Mouse (Mus musculus): ENCODE results near the gene Ptgis. TPM values are rescaled to one million over a fixed set of nuclear protein-coding genes. Genes with fewer than 3 reads are reported as not detected.

Ptgis gene
- total RNA-seq, 2 experiments from 2014 or later: 11.2 to 13.0 TPM

DNA sequence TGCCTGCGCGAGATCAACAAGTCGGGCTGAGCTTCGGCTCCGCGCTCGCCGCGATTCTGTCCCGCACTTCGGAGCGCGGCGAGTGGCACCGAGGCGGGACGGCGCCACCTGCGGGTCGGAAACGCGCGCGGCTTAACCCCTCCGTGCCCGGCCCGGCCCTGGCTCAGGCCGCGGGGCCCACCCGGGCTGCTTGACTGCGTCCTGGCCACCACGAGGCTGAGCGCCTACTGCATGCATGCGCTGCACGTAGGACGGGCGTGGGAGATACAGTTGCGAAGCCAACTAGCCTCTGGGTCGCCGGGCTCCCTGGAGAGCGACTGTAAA lies 50.4 kb downstream of the Ptgis start, which contains the start of gene Kcnb1:
TSS of gene Kcnb1 (minus strand) at position 80 of the 324 bp plus-strand sequence.
- peak; percentile 65 to 83 for DNase-seq

DNA sequence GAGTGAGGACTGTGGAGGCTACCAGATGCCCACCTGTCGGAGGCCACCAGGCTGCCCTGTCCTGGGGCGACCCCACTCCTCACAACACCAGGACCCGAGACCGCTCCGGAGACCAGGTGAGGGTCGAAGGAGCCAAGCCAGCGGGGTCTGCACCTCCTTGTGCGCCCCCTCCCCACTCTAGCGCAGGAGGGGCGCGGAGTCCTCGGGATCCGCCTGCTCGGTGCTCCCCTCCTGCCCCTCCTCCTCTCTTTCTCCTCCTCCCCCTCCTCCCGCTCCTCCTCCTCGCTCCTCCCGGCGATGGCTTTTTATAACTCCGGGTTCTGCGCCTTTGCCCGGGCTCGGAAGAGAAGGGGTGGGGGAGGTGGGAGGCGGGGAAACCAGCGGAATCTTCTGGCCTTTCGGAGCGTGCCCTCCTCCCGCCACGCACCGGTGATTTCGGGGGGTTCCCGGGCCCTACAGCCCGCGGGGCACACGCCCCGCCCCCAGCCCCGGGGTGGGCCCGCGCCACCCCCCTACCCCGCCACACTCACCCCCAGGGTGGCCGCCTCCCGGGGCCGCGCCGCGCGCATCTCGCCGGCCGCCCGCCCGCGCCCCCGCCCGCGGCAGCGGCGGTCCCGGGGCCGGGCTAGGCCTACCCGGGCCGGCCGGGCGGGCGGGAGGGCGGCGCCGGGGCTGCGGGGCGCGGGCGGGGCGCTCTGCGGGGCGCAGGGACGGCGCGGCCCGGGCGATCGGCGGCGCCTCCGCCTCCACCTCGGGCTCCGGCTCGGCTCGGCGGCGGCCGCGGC lies 50.9 kb downstream of the Ptgis start:
- peak; percentile 71 for DNase-seq

GRCm38 (mm10) chr2:167188315-167189207 lies 51.8 kb downstream of the Ptgis start:
- DNase-seq: peak; percentile 87 to 94

DNA sequence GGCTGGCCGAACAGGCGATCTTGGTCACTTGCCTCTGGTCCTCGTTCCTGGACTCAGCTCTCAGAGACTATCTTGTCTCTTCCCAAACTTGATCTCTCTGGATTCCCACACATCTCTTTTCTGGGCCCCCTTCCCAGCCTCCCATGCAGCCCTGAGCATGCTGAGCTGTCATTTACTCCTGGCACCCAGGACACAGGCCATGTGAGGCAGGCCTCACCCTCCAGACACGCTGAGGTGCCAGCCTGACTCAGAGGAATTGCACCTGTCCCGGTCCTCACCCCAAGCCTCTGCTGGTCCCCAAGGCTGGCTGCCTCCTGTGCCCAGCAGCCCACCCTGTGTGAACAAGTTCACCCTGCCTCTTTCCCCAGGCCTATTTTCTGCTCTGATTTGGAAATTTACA lies 53.3 kb downstream of the Ptgis start:
- no peak for DNase-seq

DNA sequence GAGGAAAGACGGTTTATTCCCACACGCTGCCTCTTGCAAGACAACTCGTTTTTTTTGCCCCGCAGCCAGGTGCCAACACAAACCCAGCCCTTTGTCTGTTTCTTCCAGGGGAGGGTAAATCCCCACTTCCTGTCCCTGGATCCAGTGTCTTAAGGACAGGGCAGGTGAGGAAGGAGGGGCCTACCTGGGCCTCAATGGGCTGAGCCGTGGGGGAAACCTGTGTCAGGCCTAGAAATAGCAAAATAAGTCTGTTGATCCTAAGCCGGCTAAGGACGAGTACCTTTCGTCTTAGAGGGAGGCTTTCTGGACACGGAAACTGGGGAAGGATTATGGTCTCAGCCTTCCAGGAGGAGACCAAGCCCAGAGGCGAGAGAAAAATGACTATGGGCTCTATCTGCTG lies 53.9 kb downstream of the Ptgis start:
- DNase-seq: no peak

- no peak for DNase-seq
These were observed 54.4 kb downstream of the Ptgis start for GRCm38 (mm10) chr2:167186003-167186402.

GRCm38 (mm10) chr2:167185432-167185831 lies 55.0 kb downstream of the Ptgis start:
- DNase-seq: no peak

DNA sequence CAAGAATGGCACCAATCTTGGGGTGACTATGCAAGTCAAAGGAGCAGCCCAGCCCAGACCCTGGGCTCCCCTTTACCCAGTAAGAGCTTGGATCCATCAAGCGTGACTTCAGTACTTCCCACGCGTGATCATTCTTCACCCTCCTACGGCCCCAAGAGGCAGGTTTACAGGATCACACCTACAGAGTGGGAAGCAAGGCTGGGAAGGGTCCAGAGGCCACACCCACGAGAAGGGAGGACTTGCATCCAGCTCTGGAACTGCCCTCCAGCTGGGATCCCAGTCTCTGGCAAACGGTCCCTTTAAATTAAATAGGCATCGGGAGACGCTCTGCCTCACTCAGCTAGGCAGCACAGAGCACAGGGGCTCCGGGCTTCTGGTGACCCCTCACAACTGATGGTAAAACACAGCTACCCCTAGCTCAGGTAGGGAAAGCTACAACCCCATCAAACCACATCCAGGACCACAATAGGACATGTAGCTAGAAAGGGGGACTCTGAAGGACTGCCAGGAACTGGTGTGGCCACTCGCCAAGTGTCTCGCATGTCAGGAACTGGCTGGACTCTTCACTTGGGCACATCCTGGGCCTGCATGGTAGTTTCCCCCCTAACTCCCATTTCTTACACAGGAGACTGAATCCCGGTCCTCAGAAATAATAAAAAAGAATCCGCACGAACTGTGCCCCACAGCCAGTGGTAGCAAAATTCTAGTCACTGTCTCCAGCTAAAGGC lies 58.6 kb downstream of the Ptgis start:
- no peak for DNase-seq

GRCm38 (mm10) chr2:167181096-167181495 lies 59.3 kb downstream of the Ptgis start:
- DNase-seq: no peak

DNA sequence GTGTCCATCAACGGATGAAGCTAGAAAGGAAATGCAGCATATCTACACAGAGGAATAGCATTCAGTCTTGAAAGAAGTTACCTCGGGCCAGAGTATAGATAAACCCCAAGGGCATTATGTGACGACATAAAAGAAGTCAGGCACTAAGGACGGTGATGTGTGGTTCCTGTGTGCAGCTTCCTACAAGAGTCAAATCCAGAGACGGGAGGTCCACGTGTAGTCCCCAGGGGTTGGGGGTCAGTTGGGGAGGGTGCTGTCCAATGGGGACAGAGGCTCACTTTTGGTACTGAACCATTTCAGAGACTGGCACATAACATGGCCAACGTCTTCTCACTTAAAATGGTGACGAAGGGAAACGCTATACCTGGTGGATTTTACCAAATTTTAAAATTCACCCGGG lies 61.1 kb downstream of the Ptgis start:
- DNase-seq: no peak

DNA sequence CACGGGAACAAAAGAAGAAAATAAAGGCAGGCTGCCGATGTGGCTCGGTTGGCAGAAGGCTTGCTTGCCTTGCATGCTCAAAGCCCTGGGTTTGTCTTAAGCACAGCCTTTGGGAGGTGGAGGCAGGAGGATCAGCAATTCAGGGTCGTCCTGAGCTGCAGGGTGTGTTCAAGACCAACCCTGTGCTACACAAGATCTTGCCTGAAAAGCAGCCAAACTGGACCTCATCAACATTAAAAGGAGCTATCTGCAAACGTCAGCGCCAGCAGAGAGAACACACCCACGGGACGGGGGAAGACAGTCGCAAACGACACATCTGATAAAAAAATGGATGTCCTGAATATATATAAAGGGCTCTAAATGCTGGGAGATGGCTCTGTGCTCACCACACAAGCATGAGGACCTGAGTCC lies 63.2 kb downstream of the Ptgis start:
- no peak for DNase-seq

DNA sequence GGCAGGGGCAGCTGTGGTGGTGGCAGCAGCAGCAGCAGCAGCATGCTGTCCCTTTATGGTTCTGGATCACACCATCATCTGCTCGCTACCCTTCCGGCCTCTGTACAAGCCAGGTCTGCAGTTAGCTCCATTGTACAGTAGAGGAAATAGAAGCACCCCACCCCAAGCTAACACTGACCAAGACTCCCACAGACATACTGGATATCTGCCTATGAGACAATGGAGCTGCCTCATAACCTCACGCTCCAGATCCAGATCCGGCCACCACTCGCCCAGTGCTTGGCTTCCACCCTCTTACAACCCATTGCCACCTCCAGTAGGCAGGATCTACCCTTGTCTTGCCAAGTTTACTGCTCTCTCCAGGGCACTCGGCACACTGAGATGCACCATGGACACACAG lies 65.1 kb downstream of the Ptgis start:
- DNase-seq: peak in 1 of 2 experiments; percentile 64

DNA sequence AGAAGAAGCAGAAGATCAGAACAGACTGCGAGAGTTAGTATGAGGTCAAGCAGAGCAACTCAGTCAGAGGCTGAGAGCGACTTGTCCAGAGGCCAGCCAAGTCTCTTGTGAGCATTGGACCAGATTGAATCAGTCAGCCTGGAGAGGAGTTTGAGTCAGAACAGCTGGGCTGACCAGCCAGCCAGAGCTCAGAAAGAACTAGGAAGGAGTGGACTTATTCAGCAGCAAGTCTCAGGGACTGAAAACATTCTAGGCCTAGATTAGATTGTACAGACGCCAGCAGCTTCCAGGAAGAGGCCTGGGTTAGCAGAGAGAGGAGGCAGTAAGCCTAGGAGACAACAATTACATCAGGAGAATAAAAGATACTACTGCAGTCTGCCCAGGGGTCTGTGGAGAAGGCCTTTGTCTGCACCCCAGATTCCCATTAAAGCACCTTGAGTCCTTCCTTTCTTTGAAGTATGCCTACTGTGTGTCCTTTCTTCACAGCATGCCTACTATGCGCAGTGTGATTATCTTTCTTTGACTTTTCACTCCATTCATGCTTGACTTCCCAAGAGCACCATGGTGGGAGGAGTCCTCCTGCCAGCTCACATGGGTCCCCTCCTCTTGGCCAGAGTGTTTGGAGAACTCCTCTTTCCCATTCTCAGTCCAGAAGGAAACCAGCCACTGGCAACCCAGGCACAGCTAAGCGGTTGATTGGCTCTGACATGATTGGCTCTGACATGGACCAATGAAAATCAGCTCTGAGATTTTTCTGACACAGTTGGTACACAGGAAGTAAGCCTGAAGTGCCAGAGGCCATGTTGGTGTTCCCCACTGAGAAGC lies 67.1 kb downstream of the Ptgis start:
- peak; percentile 69 to 89 for DNase-seq

GRCm38 (mm10) chr2:167167515-167168212 lies 72.7 kb downstream of the Ptgis start:
- DNase-seq: peak; percentile 66 to 79

DNA sequence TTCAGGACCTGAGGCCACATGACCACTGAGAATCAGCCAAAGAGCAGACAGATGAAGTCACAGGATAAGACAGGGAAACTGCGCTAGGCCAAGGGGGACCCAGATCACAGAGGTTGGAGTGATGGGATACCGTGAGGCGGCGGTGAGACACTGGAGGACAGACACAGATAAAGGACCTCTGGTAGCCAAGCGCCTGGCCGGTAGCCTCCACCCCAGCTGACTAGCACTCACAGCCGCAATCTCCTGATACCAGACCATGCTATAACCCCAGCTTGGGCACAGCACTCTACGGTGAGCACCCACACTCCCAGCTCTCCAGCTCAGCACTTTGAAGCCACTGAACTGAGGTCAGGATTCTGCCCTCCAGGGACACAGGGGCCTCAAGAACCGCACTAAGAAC lies 76.8 kb downstream of the Ptgis start:
- peak in 1 of 2 experiments; percentile 28 for DNase-seq

GRCm38 (mm10) chr2:167163134-167163533 lies 77.3 kb downstream of the Ptgis start:
- DNase-seq: no peak

DNA sequence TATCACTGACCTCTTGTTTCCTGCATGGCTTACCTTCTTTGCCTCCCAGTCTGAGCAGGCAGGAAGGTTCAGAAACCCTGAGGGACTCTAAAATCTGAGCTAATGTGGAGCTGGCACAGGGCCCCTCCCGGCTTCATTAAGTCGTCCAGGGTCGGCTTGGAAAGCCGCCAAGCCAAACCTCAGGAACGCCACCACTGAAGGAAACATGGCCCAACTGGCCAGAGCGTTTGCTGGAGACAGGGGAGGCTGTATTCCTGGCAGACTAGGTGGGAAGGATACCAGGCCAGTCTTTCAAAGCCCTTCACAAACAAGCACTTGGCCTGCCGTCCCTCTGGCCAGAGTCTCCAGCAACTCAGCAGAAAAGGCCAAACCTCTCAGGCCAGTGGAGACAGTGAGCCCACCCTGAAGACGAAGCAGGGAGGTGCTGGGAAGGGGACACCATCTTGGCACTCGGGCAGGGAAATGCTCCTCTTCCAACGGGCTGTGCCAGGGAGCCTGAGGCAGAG lies 77.8 kb downstream of the Ptgis start:
- DNase-seq: peak; percentile 57 to 80

DNA sequence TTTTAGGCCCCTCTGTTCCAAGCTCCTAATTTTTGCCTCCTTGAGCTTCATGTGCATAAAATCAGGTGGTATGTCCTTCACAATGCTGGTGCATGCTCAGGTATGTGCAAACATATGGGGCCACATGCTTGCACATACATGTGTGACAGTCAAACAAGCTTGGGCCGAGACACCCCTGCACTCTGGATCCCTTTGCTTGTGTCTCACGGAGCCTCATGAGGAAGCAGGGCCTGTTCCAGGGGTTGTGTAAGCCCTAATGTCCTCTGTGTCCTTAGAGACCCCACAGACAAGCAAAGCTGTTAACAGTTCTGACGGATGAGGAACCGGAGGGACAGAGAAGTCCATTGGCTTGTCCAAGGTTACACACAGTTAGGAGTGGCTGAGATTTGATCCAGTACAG lies 80.7 kb downstream of the Ptgis start:
- DNase-seq: no peak

DNA sequence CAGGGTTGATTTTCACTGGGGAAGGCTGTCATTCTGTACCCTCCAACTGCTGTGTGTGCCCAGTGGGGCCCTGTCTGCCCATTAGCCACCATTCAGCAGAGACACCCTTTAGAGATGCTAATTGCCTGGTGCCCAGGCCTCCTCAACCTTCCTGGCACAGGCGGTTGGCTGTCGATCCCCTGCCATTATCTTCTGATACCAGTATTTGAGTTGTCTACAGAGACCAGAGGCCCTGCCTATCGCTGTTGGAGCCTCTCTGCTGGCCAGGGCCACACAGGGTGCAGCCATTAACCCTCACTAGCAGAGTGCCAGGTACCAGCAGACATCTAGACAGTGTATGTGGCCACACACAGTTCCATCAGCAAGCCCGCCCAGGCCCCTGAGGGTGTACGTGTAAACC lies 81.6 kb downstream of the Ptgis start:
- no peak for DNase-seq

GRCm38 (mm10) chr2:167156118-167156715 lies 84.2 kb downstream of the Ptgis start:
- DNase-seq: no peak

Measured in heart, adult 18-20 months (tissue).